Mouse (Mus musculus): ENCODE data around the gene Cstb. TPM values are rescaled to one million over a fixed set of nuclear protein-coding genes. Genes with fewer than 3 reads are reported as not detected.

The Cstb gene
- total RNA-seq, 2 experiments from 2014 or later, result 10.1 to 17.7 TPM

DNA sequence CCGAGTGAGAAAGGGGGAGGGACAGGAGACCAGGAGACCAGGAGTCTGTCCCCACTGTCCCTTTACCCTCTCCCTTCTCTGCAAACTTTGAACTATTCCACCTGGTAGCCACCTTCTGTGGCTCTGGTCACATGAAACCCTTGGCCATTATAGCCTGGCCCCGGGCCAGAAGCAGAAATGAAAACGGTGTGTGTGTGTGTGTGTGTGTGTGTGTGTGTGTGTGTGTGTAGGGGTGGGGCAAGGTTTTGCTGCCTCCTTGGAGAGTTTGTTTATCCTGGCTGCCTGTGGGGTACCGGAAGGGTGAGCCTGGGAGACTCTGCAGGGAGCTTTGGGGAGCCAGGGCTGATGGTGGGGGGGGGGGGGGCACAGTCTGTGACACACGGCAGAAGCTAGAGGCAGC is 35.0 kb downstream of the Cstb start:
- no peak for DNase-seq (ENCODE audit: low spot score)

GRCm38 (mm10) chr10:78461767-78462166 is 36.3 kb downstream of the Cstb start:
- no peak for DNase-seq (ENCODE audit: low spot score)

DNA sequence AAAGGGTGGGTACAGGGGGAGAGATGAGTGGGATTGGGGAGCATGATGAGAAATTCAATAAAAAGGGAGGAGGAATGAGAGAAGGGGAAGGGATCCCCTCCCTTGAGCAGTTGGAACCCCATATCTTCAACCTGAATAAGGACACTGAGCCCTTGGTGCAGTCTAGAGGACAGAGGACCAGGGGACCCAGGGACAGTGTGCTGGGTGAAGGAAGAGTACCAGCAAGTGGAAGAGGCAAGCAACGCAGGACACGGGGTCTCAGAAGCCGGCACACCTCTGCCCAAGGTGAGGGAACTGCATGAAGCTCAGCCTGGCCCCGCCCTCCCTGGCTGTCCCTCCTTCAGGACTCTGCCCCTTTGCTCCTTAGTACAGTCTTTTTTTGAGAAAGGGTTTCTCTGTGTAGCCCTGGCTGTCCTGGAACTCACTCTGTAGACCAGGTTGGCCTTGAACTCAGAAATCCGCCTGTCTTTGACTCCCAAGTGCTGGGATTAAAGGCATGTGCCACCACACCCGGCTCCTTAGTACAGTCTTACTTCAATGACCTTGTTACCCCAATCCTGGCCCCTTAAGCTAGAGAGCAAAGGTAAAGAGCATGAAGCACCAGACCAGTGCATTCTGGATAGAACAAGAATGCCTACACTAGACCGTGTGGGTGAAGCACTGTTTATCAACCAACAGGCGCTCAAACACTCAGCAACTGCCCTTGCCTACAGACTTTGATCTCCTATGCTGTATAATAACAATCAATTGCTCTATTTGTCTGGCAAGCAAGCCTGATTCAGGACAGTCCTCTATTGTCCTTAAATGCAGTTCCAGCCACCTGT is 37.7 kb downstream of the Cstb start:
- DNase-seq (ENCODE audit: low spot score), result no peak

DNA sequence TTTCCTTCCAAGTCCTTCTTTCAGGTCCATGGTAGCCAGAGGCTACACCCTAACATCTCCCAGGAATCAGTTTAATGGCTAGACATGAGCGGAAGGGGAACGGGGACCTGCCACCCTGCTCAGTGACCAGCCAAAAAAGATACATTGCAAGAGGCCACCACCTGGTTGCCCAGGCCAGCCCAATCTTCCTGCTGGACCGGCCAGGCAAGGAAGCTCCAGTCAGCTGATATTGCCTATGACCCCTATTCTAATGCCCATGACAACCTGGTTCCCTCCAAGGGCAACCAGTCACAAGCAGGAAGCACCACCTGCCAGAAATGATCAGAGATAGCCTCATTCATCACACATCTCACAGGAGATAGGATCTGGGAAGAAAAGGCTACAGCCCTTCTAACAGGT is 38.3 kb downstream of the Cstb start:
- no peak for DNase-seq (ENCODE audit: low spot score)

DNA sequence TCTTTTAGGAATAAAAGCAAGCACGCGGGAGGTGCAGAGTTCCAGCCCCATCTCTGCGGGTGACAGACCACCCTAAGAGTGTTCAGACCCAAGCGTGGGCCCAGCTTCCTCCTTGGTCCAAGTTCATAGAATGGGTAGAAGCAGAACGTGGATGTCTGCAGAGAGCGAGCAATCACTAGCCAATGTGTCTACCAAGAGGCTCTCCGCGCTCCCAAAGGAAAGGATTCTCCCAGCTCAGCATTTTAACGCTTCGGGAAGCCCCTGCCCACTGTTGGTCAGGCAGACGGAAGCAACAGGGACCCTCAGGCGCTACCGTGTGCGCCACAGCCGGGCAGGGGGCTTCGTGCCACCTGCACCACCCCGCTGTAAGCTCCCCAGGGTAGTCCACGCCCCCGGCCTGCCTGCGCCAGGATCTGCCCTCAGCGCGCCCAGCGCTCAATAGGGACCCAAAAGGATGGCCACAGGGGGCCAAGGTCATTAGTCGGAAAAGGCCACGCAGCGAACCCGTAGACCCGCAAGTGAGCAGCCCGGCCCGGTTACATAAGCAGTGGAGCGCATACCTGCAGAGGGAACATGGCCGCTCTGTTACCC is 38.8 kb downstream of the Cstb start:
- DNase-seq (ENCODE audit: low spot score), result no peak

DNA sequence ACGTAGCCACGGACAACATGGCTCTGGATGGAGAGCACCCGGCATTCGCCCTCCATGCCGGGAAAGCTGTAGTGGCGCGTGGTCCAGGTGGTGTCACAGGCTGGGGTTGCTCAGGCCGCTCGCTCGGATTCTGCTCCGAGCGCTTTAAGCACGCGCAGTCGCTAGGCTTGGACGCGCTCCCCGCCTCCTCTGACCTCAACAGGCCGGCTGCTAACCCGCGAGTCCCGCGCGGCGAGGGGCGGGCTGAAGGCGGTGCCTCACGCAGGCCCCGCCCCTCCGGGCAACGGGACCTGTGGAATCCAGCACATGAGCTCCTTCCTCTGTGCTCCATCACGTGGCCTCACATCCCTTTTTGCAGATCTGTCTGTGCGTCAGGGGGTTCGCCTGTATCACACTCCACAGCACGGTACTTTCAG is 39.3 kb downstream of the Cstb start, which contains the start of gene Pdxk:
Gene Pdxk, minus strand, starts transcription at position 184 of the 416 bp plus-strand sequence.
- DNase-seq (ENCODE audit: low spot score), result peak; percentile 95

DNA sequence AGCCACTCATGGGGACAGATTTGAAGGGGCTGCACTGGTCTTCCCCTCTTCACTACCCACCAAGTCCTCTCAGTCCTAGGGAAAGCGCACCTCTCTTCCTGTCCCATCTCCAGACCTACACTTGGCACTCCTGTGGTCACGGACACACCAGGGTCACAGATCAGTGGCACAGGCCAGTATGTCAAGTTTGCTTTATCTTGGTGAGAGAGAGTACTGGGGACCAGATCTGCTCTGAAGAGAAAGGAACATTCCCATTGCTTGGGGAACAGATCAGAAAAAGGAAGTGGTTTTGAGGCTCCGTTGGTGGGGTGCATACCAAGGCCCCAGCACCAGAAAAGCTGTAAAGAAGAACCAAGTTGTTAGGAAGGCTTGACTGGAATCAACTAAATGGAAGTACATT is 40.0 kb downstream of the Cstb start:
- no peak for DNase-seq (ENCODE audit: low spot score)

DNA sequence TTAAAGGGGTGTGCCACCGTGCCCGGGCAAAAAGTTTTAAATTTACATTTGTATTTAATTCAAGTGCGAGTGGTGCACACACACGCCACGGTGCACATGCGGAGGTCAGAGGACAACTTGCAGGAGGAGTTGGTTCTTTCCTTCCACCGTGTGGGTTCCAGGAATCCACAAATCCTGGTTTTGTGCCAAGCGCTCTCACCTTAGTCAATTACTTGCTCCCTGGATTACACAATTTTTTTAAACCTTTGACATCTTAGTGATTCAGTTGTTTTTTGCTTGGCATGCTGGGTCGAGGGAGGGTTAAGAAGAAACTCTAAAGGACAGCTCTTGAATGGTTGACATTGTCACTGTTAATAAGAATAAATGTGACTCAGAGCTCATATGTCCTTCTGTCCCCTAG is 41.2 kb downstream of the Cstb start:
- no peak for DNase-seq (ENCODE audit: low spot score)

DNA sequence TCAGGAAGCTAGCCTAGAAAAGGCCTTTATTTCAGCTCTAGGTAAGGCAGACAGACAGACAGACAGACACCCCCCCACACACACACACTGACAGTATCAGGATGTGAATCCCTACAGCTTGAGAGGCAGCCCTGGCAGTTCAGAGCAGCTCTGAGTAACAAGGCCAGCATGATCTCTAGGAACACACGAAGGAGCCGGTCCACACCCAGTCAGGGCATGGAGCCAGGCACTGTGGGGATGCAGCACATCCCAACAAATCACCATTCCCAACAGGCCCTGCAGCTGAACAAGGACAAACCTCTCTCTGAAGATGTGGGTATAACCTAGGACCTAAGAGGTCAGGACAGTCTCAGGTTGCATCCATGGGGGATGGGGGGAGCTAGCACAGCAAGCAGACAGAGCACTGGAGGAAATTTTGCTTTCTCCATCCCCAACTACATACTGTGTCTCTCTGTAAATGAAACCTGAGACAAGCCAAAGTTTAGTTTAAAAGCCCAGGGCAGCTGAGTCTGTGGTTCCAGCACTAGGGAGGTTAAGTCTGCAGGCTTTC is 42.4 kb downstream of the Cstb start:
- DNase-seq (ENCODE audit: low spot score), result peak; percentile 48

DNA sequence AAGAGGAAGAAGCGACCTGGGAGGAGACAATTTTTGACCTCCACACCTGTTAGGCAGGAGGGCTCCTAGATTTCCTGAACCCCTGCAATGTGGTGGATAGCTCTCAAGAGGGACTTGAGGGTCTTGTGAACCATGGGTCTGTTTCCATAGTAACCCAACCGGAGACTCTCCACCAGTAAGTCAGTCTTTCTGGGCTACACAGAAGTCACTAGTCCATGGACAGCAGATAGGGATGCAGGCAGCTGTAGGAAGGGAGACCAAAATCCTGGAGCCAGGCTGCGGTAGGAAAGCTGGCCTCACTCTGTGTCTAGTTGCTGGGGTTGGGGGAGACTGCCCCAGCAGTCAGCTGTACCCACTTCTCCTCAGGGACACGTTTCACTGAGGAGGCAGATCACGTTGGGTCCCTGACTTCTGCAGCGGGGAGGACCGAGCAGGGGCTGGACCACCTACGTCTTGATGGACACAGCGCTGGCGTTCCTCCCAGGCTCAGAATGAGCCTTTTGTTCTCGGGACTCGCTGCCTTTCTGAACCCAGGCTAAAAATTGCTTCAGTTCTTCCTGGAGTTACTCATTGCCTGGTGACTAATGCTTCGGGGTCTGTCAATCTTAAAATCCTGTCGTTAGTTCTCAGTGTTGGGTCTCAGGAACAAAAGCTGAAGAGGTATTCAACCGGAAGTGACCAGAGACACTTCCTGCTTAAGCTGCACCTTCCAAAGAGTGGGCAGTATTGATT is 45.3 kb downstream of the Cstb start:
- DNase-seq (ENCODE audit: low spot score), result no peak

DNA sequence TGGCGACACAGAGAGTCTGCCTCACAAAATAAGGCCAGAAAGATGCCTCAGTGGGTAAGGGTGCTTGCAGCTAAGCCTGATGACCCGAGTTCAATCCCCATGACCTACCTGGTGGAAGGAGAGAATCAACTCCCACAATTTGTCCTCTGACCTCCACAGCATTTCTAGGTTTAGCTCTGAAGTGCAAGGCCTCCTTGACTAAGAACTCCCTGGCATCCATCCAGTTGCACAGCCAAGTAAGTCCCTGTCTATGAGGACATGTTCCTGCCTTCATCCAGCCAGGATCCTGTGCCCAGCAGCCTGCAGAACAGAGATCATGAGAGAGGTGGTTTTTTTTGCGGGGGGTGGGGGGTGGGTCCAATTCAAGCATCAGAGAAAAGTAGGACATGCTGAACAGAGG is 46.6 kb downstream of the Cstb start:
- DNase-seq (ENCODE audit: low spot score), result no peak

- no peak for DNase-seq (ENCODE audit: low spot score)
Observed at GRCm38 (mm10) chr10:78473434-78473833, 48.0 kb downstream of the Cstb start.

GRCm38 (mm10) chr10:78474759-78475158 is 49.3 kb downstream of the Cstb start:
- DNase-seq (ENCODE audit: low spot score), result no peak

DNA sequence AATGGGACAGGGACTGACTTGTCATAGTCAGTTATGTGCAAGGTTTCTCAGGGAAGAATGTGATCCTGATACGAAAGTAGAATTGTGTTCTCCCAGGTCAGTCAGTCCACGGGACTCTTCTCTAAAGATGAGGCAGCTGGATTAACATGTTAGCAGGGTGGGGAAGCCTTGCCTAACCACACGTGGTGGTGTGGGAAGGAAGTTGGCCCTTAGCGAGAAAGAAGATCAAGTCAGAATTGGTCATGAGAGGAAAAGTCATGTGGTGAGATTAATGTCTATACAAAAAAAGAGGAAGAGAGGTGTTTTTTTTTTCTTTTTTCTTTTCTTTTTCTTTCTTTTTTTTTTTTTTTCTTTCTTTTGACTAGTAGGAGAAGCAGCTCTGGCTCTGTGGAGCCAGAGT is 51.4 kb downstream of the Cstb start:
- no peak for DNase-seq (ENCODE audit: low spot score)

Small RNA genes within 50 kb of the gene (microRNA-seq; reads per million reads assigned to microRNA genes)
- gene Mir6410, result not detected
- gene Mir6907, result not detected
- gene Mir6908, result not detected

Other genes starting within 250 kb of the Cstb start
- 10 to 100 TPM in 1 of 2 experiments, 1 to 10 TPM in 1; 9.5 to 10.7 TPM for gene Pwp2, start 240.5 kb upstream of the Cstb start, total RNA-seq (2021)
- gene Trappc10, start 181.0 kb upstream of the Cstb start, total RNA-seq (2021), result 10 to 100 TPM; 37.9 to 41.4 TPM
- gene Agpat3, start 73.2 kb upstream of the Cstb start, total RNA-seq (2021), result 100 to 1,000 TPM; 115 to 118 TPM
- gene Rrp1, start 12.6 kb upstream of the Cstb start, total RNA-seq (2021), result 10 to 100 TPM; 60.3 to 70.5 TPM
- gene Pdxk, start 39.3 kb downstream of the Cstb start, total RNA-seq (2021), result 1 to 10 TPM; 6.2 to 7.1 TPM
- not detected for gene Olfr1358, start 91.8 kb downstream of the Cstb start, total RNA-seq (2021)
- gene Ilvbl, start 148.7 kb downstream of the Cstb start, total RNA-seq (2021), result 10 to 100 TPM in 1 of 2 experiments, 1 to 10 TPM in 1; 7.9 to 14.8 TPM
- 1 to 10 TPM; 3.3 to 4.0 TPM for gene Syde1, start 166.3 kb downstream of the Cstb start, total RNA-seq (2021)
- not detected for gene Olfr1357, start 192.4 kb downstream of the Cstb start, total RNA-seq (2021)

Data from gastrocnemius, adult 18-20 months (tissue).